Comparison of ENCODE assay signal across 9 mouse cellular contexts in genomic region chr3:33043896-33044798, GRCm38 (mm10).
DNase-seq lines count a peak whose midpoint lies in the region; ATAC-seq and TF ChIP-seq lines count a peak whose summit lies in the region.
"Had no signal": no experiment of that assay in that cellular context is flagged by ENCODE, and none has a peak within 500 bp of the region (broad histone marks: within the 10 kb centered on the region; RNA-seq: fewer than 3 reads in every experiment).

No protein-coding gene starts in this region.

- no peaks in the 10 kb centered on the region for H3K27me3 ChIP-seq in heart, postnatal 0 days (ENCODE audit: control insufficient read depth, insufficient read depth, low read length)
- no peaks in the 10 kb centered on the region for H3K27me3 ChIP-seq in heart, embryonic 10.5 days (ENCODE audit: insufficient read depth, poor library complexity, severe bottlenecking)
- no peaks in the 10 kb centered on the region for H3K27me3 ChIP-seq in hindbrain, embryonic 11.5 days (ENCODE audit: control insufficient read depth, insufficient read depth, low read length)
- H3K27me3 ChIP-seq: neural tube, embryonic 13.5 days had no signal

- no peaks in the 10 kb centered on the region for H3K9me3 ChIP-seq in heart, postnatal 0 days (replicated peaks; ENCODE audit: control insufficient read depth, low read length)
- no peaks in the 10 kb centered on the region for H3K9me3 ChIP-seq in heart, embryonic 10.5 days
- H3K9me3 ChIP-seq in hindbrain, embryonic 11.5 days (ENCODE audit: control insufficient read depth, low read length) = no peaks in the 10 kb centered on the region
- H3K9me3 ChIP-seq: neural tube, embryonic 13.5 days had no signal

- H3K27ac ChIP-seq in heart, postnatal 0 days (ENCODE audit: low read depth) = no peak overlapping the region
- H3K27ac ChIP-seq in heart, embryonic 10.5 days = no peak overlapping the region
- no peak overlapping the region for H3K27ac ChIP-seq in hindbrain, embryonic 11.5 days (ENCODE audit: low read depth, low read length)
- H3K27ac ChIP-seq: neural tube, embryonic 13.5 days had no signal

- H3K4me3 ChIP-seq in heart, postnatal 0 days (ENCODE audit: low read depth, low read length) = no peak overlapping the region
- no peak overlapping the region for H3K4me3 ChIP-seq in heart, embryonic 10.5 days
- no peak overlapping the region for H3K4me3 ChIP-seq in hindbrain, embryonic 11.5 days (ENCODE audit: low read depth, low read length)
- H3K4me3 ChIP-seq: neural tube, embryonic 13.5 days had no signal

- DNase-seq in heart, postnatal 0 days (ENCODE audit: low spot score) = no peak
- DNase-seq in heart, embryonic 10.5 days (ENCODE audit: low spot score) = no peak
- DNase-seq in right cerebral cortex, postnatal 14 days = peak; percentile 37
- no peak for DNase-seq in right cerebral cortex, postnatal 25 days
- DNase-seq in hindbrain, embryonic 11.5 days (ENCODE audit: low spot score) = no peak
- peak; percentile 83 for DNase-seq in retina, postnatal 1 day
- no peak for DNase-seq in thymus, postnatal 0 days (ENCODE audit: low spot score)
- DNase-seq in gastrocnemius, postnatal 14 days = no peak

- no peak for TF ChIP-seq EP300 in heart, postnatal 0 days (IDR thresholded peaks at IDR 0.05; ENCODE audit: low read depth)

- ATAC-seq in heart, postnatal 0 days (ENCODE audit: insufficient read depth, low read depth) = no peak
- peak; percentile 68 for ATAC-seq in hindbrain, embryonic 11.5 days (ENCODE audit: low FRiP score)

- intact Hi-C loops in gastrocnemius, postnatal 14 days (cut with DNase I; ENCODE audit: low total_unique reads) = no loop called here

- 70% methylated on average over 10 of the region's 10 CpGs for WGBS in heart, postnatal 0 days
- WGBS in heart, embryonic 10.5 days = 74% methylated on average over 10 of the region's 10 CpGs
- 65% methylated on average over 10 of the region's 10 CpGs for WGBS in hindbrain, embryonic 11.5 days

- no peak overlapping the region for H3K9ac ChIP-seq in heart, postnatal 0 days (replicated peaks; ENCODE audit: low read depth, low read length)
- no peak overlapping the region for H3K9ac ChIP-seq in hindbrain, embryonic 11.5 days (ENCODE audit: low read depth, low read length)
- H3K9ac ChIP-seq: neural tube, embryonic 13.5 days had no signal

- no peaks in the 10 kb centered on the region for H3K4me1 ChIP-seq in heart, postnatal 0 days (ENCODE audit: control insufficient read depth, insufficient read depth)
- no peaks in the 10 kb centered on the region for H3K4me1 ChIP-seq in heart, embryonic 10.5 days
- no peaks in the 10 kb centered on the region for H3K4me1 ChIP-seq in hindbrain, embryonic 11.5 days (replicated peaks; ENCODE audit: control insufficient read depth, insufficient read depth, low read length)

- H3K4me2 ChIP-seq in heart, postnatal 0 days (ENCODE audit: low read depth, low read length) = no peak overlapping the region
- H3K4me2 ChIP-seq in hindbrain, embryonic 11.5 days (replicated peaks; ENCODE audit: low read depth, low read length) = no peak overlapping the region
- H3K4me2 ChIP-seq: neural tube, embryonic 13.5 days had no signal

- H3K36me3 ChIP-seq in heart, postnatal 0 days (replicated peaks; ENCODE audit: control insufficient read depth, insufficient read depth, low read length) = no peaks in the 10 kb centered on the region
- H3K36me3 ChIP-seq in heart, embryonic 10.5 days = no peaks in the 10 kb centered on the region
- H3K36me3 ChIP-seq in hindbrain, embryonic 11.5 days (ENCODE audit: control insufficient read depth, insufficient read depth, low read length) = no peaks in the 10 kb centered on the region
- H3K36me3 ChIP-seq: neural tube, embryonic 13.5 days had no signal

- peak; percentile 35 for TF ChIP-seq CTCF in heart, postnatal 0 days (IDR thresholded peaks at IDR 0.05; ENCODE audit: low read depth)

Comparison
In these comparisons a context has a peak if more than half of its experiments do, and no peak if none do; other contexts are left out.
1. DNase-seq: peak in right cerebral cortex, postnatal 14 days (single experiment) and retina, postnatal 1 day (single experiment); none in heart, postnatal 0 days (single experiment), heart, embryonic 10.5 days (single experiment), right cerebral cortex, postnatal 25 days (single experiment), hindbrain, embryonic 11.5 days (single experiment), thymus, postnatal 0 days (single experiment) and gastrocnemius, postnatal 14 days (single experiment).